Mouse (Mus musculus) liver, adult (tissue): ENCODE data around the gene Atp13a1.

Experiments used
- GATA4 ChIP-seq: IDR thresholded peaks from 2 replicates; pipeline ENCODE4 v1.6.1; 2014; ENCODE audit warnings: mild to moderate bottlenecking, low read length; ENCODE audit not compliant: insufficient replicate concordance

The Atp13a1 gene

DNA sequence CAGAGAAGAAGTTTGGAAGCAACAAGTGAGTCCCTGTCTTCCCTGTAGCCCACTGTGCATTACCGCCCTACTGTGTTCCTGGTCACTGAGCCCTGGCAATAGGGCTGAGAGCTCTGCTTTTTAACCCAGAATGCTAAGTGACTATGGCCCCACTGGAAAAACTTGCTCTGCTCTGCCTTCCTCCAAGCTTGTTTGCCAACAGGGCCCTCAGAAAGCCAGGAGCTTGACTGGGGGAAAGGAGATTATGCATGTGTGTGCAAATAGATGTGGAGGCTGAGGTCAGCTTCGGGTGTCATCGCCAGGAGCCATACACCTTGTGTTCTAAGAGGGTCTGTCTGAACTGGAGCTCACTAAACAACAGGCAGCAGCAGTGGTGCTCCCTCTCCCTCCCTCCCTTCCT, 3.1 kb downstream of the Atp13a1 start:
- TF ChIP-seq GATA4 = no peak

DNA sequence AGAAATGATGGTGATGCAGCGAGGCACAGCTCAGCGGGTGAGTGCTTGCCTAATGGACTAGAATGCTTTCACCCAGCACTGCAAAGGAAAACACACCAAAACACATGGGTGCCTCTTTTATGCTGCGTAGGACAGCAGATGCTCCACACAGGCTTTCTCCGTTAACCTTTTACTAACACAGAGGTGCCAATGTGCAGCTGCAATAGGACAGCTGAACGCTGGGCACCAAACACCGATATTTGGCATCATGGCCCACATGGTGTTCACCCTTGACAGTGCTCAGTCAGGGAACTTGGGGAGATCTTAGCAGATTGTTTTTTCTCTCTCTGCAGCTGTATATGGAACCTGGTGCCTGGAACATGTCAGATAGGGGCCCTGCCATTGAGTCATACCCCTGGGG, 3.9 kb downstream of the Atp13a1 start:
- no peak for TF ChIP-seq GATA4

DNA sequence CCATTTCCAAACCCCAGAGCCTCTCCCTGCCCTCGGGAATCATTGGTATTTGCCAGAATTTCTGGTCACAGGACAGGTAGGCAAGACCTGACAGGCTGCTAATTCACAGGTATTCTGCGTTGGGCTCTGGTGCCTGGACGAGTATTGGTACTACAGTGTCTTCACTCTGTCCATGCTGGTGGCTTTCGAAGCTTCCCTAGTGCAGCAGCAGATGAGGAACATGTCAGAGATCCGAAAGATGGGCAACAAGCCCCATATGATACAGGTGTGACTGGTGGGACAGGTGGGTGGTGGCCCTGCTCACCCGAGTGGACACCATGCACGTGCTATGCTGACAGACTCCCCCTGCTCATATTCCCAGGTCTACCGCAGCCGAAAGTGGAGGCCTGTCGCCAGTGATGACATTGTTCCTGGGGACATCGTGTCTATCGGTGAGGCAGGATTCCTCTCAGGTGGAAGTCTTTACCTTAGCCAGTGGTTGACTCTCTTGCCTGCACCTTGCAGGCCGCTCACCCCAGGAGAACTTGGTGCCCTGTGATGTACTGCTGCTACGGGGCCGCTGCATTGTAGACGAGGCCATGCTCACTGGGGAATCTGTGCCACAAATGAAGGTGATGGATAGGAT, 5.9 kb downstream of the Atp13a1 start:
- TF ChIP-seq GATA4 = no peak

DNA sequence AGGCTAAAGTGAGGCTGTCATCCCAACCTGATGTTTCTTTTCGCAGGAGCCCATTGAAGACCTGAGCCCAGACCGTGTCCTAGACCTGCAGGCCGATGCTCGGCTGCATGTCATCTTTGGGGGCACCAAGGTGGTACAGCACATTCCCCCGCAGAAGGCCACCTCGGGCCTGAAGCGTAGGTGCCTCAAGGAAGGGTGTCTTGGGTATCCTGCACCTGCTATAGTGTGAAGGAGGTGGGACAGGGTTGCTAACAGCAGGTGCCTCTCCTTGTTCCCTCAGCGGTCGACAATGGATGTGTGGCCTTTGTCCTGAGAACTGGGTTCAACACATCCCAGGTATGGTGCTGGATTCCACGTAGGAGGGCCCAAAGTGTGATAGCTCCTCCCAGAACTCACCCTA, 6.7 kb downstream of the Atp13a1 start:
- no peak for TF ChIP-seq GATA4

DNA sequence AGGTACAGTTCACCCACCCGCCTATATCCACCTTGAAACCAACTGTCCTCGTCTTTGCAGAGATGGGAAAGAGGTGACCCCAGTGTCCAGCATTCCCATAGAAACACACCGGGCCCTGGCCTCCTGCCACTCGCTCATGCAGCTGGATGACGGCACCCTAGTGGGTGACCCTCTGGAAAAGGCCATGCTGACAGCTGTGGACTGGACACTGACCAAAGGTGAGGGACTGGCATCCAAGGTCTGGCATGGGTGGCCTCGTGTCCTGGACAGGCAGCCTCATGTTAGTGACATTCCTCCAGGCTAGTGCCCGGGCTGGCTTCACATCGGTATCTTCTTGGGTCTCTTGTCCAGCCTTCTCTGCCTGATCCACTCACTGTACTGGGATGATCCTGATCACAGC, 8.3 kb downstream of the Atp13a1 start:
- no peak for TF ChIP-seq GATA4

DNA sequence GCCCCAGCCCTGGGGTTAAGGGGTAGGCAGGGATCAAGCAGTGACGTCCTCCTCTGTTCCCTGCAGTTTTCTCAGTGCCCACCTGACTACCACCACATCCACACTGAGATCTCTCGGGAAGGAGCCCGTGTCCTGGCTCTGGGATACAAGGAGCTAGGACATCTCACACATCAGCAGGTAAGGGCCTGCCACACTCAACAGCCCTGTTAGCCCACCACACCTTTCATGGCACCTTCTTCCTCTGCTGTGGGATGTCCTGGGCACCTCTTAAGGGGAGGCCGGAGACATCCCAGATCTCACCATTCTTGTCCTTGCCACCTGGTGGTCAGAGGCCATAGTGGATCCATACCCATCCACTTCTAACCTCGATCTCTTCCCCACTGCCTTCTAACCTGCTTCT, 9.0 kb downstream of the Atp13a1 start:
- no peak for TF ChIP-seq GATA4

DNA sequence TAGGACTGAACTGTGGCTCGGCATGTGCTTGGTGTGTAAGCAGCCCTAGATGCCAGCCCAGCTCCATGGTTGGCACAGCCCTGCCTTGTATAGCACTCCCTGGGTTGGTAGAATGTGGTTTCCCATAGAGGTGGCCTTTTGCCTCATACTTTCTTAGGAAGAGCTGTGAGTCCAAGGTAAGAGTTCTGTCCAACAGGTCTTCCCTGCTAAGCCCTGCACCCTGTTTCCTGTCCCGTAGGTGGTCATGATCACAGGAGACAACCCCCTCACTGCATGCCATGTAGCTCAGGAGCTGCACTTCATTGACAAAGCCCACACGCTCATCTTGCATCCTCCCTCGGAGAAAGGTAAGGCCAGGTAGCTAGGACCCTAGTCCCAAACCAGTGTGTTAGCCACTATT, 10.8 kb downstream of the Atp13a1 start:
- no peak for TF ChIP-seq GATA4

DNA sequence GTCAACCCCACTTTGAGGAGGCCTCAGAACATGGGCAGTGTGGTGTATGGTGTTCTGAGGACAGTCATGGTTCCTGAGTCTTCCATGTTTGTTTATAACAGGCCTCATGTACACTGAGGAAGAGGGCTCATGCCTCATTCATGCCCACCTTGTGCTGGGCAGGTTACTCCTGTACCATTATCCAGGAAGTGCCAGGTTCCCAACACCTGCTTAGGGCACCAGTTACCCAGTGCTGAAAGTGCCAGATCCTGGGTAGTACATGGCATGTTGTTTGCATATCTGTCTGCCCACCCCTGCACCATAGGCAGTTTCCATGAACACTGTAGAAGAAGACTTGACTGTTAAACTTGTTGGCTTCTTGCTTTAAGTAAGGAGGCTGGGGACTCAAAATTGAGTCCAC, 11.3 kb downstream of the Atp13a1 start:
- no peak for TF ChIP-seq GATA4

DNA sequence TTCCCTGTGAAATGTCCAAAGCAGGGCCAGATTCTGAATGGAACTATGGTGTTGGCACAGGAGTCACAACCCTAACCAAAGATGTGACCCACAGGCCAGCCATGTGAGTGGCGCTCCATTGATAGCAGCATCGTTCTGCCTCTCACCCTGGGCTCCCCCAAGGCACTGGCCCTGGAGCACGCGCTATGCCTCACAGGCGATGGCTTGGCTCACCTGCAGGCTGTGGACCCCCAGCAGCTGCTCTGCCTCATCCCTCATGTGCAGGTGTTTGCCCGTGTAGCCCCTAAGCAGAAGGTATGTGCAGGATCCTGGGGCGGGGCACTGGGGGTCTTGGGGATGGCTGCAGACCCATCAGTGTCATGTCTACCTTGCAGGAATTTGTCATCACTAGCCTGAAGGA, 12.4 kb downstream of the Atp13a1 start:
- TF ChIP-seq GATA4 = no peak

DNA sequence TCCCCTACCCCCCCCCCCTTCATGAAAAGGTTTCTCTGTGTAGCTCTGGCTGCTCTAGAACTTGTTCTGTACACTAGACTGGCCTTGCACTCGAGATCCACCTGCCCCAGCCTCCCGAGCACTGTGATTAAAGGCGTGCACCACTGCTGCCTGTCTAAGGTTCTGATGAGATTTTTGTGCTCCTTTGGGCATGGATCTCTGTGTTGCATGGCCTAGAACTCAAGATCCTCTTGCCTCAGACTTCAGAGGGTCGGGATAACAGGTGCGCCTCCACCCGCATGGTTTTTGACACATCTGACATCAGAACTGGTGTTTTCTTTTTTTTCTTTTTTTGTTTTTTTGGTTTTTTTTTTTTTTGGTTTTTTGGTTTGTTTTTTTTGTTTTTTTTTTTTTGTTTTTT, 13.6 kb downstream of the Atp13a1 start:
- no peak for TF ChIP-seq GATA4

DNA sequence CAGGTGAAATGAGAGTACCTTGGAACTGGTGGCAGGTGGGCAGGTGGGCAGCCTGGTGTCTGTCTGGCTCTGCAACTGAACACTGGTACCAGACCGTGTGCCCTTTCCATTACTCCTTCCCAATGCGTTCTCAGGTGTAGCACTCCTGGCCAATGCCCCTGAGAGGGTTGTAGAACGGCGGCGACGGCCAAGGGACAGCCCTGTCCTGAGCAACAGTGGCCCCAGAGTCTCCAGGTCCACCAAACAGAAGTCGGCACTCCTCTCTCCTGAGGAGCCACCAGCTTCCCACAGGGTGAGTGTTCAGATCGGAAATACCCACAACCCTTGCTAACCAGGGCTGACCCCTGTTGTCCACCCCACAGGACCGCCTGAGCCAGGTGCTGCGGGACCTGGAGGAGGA, 14.1 kb downstream of the Atp13a1 start:
- TF ChIP-seq GATA4 = no peak

DNA sequence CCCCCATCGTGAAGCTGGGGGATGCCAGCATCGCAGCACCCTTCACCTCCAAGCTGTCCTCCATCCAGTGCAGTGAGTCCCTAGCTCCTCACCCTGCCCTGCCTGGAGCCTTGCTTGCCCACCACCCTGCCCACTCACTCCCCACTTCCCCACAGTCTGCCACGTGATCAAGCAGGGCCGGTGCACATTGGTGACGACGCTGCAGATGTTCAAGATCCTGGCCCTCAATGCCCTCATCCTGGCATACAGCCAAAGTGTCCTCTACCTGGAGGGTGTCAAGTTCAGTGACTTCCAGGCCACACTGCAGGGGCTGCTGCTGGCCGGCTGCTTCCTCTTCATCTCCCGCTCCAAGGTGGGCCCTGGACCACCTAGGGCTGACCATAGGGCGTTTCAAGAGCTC, 14.5 kb downstream of the Atp13a1 start:
- no peak for TF ChIP-seq GATA4

DNA sequence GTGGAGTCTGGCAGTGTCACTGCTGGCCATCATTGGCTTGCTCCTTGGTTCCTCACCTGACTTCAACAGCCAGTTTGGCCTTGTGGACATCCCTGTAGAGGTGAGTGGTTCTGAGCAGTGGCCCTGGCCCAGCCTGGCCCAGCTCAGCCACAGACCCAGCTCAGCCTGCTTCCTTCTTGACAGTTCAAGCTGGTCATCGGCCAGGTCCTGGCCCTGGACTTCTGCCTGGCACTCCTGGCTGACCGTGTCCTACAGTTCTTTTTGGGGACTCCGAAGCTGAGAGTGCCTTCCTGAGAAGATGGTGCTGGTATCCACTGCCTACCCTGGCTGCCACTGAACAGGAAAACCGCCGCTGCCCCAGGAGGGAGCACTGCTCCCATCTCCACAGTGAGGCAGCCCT, 16.3 kb downstream of the Atp13a1 start:
- TF ChIP-seq GATA4 = no peak

DNA sequence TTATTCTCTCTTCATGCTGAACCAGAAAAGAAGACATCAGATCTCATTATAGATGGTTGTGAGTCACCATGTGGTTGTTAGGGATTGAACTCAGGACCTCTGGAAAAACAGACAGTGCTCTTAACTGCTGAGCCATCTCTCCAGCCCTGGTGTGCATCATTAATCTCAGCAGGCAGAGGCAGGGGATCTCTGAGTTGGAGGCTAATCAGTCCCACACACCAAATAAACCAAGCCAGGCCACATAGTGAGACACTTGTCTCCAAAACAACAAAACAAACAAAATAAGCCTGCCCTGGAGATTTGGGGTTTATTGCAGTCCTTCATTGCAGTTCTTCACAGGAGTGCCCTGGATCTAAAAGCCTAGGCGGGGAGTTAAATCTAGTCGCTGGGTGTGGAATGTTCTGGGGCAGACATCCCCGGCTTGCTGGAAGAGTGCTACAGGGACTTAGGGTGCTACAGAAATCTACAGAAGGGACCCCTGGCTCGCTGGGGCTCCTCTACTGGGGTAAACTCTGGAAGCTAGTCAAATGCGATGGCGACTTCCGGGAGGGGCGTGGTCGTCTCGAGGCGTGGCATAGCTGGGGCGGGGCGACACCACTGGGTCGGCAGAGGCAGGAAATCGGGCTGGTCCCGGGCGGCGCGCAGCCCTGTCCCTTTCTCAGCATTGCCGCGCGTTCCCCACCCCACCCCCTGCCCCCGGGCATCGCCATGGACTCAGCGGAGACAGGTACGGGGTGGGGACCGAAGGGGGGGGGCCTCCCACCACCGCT, 17.3 kb downstream of the Atp13a1 start, which contains the start of gene Gmip:
TSS of gene Gmip (plus strand) at position 586 of the 770 bp plus-strand sequence.
- no peak for TF ChIP-seq GATA4

DNA sequence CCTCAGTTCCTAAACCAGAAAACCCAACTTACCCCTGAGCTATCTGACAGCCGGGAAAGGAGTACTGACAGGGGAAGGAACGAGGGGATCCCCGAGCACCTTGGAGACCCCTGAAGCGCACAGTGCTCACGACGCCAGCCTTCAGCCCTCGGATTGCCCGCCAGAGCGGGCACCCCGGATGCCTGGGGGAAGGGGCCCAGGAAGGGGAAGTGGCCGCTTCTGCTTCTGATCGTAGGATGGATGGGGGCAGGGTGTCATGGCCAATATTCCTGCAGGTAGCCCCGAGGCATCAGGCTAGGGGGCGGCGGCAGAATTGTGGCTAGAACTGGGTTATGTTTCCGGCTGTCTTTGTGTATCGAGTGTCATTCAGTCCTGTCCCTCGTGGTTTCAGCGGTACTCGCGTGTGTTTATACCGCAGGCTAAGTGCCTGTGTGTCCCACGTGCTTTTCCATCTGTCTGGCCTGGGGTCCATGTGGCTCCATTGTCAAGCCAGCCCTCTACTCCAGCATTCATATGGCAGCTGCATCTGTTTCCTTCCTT, 18.0 kb downstream of the Atp13a1 start:
- TF ChIP-seq GATA4 = no peak

DNA sequence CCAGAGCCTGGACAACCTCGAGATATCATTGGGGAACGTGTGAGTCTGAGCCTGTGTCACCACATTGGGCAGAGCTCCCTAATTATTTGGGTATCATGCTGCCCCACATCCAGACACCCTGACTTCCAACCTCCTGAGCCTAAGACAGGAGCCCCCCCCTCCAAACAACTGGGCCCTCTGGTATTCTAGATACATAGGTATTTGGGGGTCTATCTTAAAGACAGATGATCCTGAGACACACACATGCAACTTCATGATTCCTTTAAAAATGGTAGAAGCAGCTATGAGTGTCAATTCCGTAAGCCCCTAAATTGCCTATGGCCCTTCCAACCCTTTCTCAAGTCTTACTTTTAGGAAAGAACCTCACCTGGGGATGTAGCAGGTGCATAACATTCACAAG, 18.9 kb downstream of the Atp13a1 start:
- no peak for TF ChIP-seq GATA4
